Mouse (Mus musculus) G1E (cell line): ENCODE data around the gene Hivep3. TPM values are rescaled to one million over a fixed set of nuclear protein-coding genes. Genes with fewer than 3 reads are reported as not detected.

Experiments
- ATAC-seq: 2 replicates; pipeline ENCODE4 v1.8.0; 2016; ENCODE audit warnings: mild to moderate bottlenecking; ENCODE audit not compliant: insufficient number of reproducible peaks, poor library complexity, low FRiP score, severe bottlenecking; ENCODE audit errors: extremely low read depth
- DNase-seq: peaks from one replicate; pipeline ENCODE4 v3.0.0; 2012; ENCODE audit warnings: low spot score
- H3K27me3 ChIP-seq: 2 replicates; pipeline ENCODE4 v1.6.1; 2012; ENCODE audit warnings: mild to moderate bottlenecking, low read length, inconsistent platforms; ENCODE audit not compliant: insufficient read depth
- H3K36me3 ChIP-seq: replicated peaks from 2 replicates; pipeline ENCODE3; 2012; ENCODE audit warnings: mild to moderate bottlenecking, inconsistent platforms
- H3K4me1 ChIP-seq: 2 replicates; pipeline ENCODE4 v1.6.1; 2012; ENCODE audit warnings: low read depth, low read length, inconsistent platforms, mixed read lengths; ENCODE audit not compliant: insufficient read depth
- H3K4me3 ChIP-seq: 2 replicates; pipeline ENCODE4 v1.5.1; 2012; ENCODE audit warnings: low read depth, mild to moderate bottlenecking, inconsistent platforms, low read length, moderate library complexity, mixed read lengths
- H3K9me3 ChIP-seq: replicated peaks from 2 replicates; pipeline ENCODE4 v1.6.1; 2012; ENCODE audit warnings: inconsistent platforms
- CTCF ChIP-seq: IDR thresholded peaks from 2 replicates; pipeline ENCODE4 v1.5.1; 2012; ENCODE audit warnings: low read depth, low read length, inconsistent platforms, mixed read lengths
- GATA1 ChIP-seq: IDR thresholded peaks from 2 replicates; pipeline ENCODE4 v1.6.1; 2012; ENCODE audit warnings: borderline replicate concordance, low read length, inconsistent platforms, mixed read lengths
- GATA2 ChIP-seq: IDR thresholded peaks from 2 replicates; pipeline ENCODE4 v1.6.1; 2012; ENCODE audit warnings: low read depth, low read length, inconsistent platforms, borderline replicate concordance
- POLR2AphosphoS5 ChIP-seq: IDR thresholded peaks from 2 replicates; pipeline ENCODE4 v1.6.1; 2012; ENCODE audit warnings: low read depth, low read length, inconsistent platforms; ENCODE audit not compliant: insufficient replicate concordance
- TAL1 ChIP-seq: conservative IDR thresholded peaks from 2 replicates; pipeline ENCODE4 v1.6.1; 2012; ENCODE audit warnings: low read depth, low read length, inconsistent platforms, mixed read lengths
- polyA plus RNA-seq: library from polyadenylated mRNA; stranded (reverse); fragments of >175 nt; gene quantifications from 2 replicates; pipeline ENCODE4 v1.2.3, GENCODE M21; 2012
- total RNA-seq, 2 experiments: library from RNA; stranded (forward) in 1 of 2; stranded (reverse) in 1 of 2; fragments of 200-1000 nt in 1 of 2; fragments of >200 nt in 1 of 2; fragmentation: Nextera tagmentation in 1 of 2; gene quantifications; 2 replicates each; pipeline ENCODE4 v1.2.3; 2014 to 2017

Gene Hivep3
- total and polyA plus RNA-seq, 3 experiments, result 0.49 TPM; not detected in 2

DNA sequence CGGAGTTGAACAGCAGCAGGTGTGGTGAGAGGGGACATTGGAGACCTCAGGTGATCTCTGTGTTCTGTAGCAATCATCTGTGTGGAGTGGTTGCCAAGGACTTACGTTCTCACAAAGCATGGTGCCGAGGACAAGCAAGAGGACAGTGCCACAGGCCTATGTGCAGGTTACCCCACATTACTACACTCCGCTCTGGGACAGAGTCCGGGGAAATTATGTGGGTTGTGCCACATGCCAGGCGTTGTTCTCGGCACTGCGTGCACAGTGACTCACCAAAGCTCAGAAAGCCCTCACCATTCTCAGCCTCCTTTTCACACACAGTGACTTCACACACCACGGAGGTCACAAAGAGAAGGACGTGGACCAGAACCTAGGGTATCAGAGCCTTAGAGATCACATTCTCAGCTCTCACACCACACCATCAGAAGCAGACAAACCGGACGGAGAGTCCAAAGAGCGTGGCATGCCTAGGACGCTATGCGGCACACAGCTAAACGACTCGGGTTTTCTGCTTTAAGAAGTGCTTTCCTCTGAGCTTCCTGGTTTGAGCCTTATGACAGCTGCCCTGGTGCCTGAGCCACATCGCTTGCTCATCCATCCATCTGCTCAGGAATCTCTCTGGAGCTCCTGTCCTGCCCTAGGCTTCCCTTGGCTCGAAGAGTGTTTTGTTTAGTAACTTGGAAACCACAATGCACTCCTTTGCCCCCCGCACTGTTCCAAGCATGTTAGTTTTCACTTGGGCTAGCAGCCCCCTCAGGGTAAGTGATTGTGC is 330.0 kb downstream of the Hivep3 start:
- H3K4me3 ChIP-seq, result no peak overlapping the region
- H3K9me3 ChIP-seq, result peaks cover 85% of the 10 kb centered on the region
- no peak for DNase-seq
- no peaks in the 10 kb centered on the region for H3K4me1 ChIP-seq
- ATAC-seq, result no peak
- TF ChIP-seq TAL1 (no peak), POLR2AphosphoS5 (no peak), GATA2 (no peak), GATA1 (no peak), CTCF (no peak)
- H3K36me3 ChIP-seq, result no peaks in the 10 kb centered on the region
- no peaks in the 10 kb centered on the region for H3K27me3 ChIP-seq

DNA sequence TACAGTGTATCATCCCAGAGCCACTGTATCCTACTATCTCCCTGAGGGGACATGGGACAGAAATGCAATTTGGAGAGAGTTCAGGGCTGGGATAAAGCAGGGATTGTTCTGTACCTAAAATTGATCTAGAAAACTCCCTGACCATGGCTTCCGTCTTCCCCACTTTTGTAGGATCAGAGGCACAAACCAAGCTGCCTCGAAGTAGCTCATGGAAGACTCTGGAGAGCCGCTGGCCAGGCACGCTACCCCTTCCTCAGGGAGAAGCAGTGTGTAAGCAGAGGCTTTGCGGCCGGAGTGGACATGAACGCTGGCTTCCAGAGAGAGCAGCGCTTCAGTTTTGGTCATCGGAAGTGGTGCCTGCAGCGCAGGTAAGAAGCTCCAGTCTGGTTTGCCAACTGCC is 331.1 kb downstream of the Hivep3 start, which contains the start of gene AL607142.1:
Gene AL607142.1, plus strand, starts transcription at position 301 of the 400 bp plus-strand sequence.
- Histone ChIP-seq H3K4me3 (no peak within 1 kb of the TSS), H3K36me3 (no peaks in the 10 kb centered on the region), H3K9me3 (peaks cover 83% of the 10 kb centered on the region), H3K27me3 (no peaks in the 10 kb centered on the region), H3K4me1 (no peaks in the 10 kb centered on the region)
- ATAC-seq (no peak), DNase-seq (no peak)
- TF ChIP-seq POLR2AphosphoS5 (no peak), CTCF (no peak), GATA1 (no peak), TAL1 (no peak), GATA2 (no peak)

DNA sequence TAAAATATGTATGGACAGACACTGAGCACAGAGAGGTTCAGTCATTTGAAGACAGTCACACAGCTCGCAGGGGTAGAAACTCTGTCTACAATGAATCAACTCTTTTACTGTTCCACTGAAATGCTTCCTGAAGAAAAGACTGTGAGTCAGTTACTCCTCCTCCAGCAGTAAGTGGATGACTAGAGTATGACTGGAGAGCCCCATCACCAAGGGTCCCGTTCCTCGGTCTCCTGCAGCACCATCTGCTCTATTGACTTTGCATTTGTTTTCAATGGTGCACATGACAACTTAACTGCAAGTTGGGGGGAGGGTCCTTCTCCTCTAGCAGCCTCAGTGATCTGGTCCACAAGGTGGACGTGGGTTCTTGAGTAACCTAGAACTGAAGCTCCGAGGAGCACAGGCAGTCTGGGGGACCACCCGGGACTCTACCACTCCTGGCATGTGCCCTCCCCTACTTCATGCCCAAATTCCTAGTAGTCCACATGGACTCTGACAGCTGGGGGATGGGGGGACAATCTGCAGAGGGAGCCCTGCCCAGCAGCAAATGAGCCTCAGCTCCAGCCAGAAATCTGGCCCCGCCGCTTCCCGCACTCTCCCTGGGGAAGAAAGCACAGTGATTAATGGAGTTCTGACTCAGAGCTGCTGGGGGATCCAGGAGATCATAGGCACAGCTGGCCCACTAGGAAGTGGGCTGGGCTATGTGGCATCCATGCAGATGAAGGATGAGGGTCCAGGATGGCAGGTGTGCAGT is 333.4 kb downstream of the Hivep3 start:
- Histone ChIP-seq H3K27me3 (no peaks in the 10 kb centered on the region), H3K9me3 (peaks cover 89% of the 10 kb centered on the region), H3K4me1 (no peaks in the 10 kb centered on the region), H3K4me3 (no peak overlapping the region), H3K36me3 (no peaks in the 10 kb centered on the region)
- no peak for TF ChIP-seq TAL1
- TF ChIP-seq GATA1, result no peak
- no peak for TF ChIP-seq POLR2AphosphoS5
- no peak for TF ChIP-seq CTCF
- no peak for TF ChIP-seq GATA2
- DNase-seq, result no peak
- ATAC-seq, result no peak

DNA sequence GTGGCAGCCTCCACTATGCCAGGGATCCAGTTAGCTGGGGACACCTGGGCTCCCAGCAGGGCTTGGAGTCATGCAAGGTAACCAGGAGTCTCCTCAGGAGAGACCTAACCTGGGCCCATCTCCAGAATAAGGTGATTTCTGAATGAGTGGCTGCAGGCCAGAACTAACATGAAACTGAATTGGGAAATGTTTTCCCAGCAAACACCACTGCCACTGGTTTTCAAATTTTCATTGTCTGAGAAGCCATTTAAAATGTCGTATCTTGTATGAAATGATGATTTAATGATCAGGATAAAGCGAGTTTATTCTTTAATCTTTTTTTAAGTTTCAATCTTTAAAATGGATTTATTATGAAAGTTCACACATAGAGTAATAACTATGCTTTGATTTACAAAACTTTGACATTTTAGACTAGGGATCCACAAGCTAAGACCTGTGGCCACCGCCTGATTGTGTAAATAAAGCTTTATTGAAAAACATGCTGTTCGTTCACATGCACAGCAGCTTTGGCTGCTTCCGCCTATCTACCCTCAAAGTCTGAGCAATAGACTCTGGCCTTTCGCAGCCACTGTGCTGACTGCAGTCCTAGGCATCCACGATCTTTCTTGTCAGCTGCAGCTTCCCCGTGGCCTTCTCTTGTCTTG is 334.1 kb downstream of the Hivep3 start:
- Histone ChIP-seq H3K4me3 (no peak overlapping the region), H3K27me3 (no peaks in the 10 kb centered on the region), H3K9me3 (peaks cover 89% of the 10 kb centered on the region), H3K36me3 (no peaks in the 10 kb centered on the region), H3K4me1 (no peaks in the 10 kb centered on the region)
- no peak for DNase-seq
- TF ChIP-seq CTCF, result no peak
- no peak for TF ChIP-seq GATA1
- TF ChIP-seq GATA2, result no peak
- no peak for TF ChIP-seq POLR2AphosphoS5
- TF ChIP-seq TAL1, result no peak
- ATAC-seq, result no peak

DNA sequence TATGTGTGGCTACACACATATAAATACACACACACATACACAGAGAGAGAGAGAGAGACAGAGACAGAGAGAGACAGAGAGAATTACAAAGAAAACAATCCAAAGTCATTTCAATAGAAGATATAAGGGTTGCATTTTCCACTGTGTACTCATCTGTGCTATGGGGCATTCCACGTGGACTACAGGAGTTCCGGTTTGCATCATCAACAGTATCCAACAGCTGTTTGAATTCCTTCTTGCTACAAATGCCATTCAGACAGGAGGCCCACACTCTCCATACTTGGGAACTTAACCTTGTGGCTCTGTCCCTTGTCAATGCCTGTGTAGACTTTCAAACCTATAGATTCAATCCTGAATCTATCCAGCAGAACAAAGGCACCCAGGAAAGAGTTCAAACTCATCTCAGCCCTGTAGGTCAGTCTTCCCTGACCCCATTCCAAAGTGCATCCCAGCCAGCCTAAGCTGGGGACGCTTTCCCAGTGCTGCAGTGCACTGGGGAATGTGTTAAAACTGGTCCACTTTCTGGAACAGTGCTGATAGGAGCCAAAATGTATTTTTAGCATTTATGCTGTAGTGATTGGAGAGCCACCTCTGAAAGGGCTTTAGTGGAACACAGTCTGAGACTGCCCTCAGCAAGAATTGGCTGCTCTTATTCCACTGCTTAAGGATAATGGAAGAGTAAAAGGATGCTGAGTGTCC is 335.4 kb downstream of the Hivep3 start:
- no peaks in the 10 kb centered on the region for H3K36me3 ChIP-seq
- H3K27me3 ChIP-seq, result no peaks in the 10 kb centered on the region
- TF ChIP-seq POLR2AphosphoS5, result no peak
- TF ChIP-seq CTCF, result no peak
- no peak for TF ChIP-seq TAL1
- TF ChIP-seq GATA2, result no peak
- TF ChIP-seq GATA1, result no peak
- peaks cover 85% of the 10 kb centered on the region for H3K9me3 ChIP-seq
- H3K4me3 ChIP-seq, result no peak overlapping the region
- ATAC-seq, result no peak
- H3K4me1 ChIP-seq, result no peaks in the 10 kb centered on the region
- no peak for DNase-seq
